Mouse (Mus musculus): ENCODE data around the gene Cdk2ap2.

DNA sequence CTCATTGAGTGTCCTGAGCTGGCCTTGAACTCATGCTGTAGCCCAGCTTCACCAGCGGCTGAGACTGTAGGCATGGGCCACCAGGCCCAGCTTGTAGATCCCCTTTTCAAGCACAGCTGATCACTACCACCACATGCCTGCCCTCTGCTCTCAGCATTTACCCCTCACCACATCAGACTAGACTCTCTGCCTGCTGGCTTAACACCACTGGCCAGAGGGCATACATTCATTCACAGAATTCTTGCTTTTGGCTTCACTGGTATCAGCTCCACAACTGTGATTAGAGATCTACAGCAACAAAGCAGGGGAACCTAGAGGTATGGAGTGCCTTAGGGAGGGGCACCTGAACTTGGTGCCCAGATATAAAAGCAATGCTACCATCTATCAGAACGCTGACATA is 23.5 kb downstream of the Cdk2ap2 start:
- TF ChIP-seq CTCF (IDR thresholded peaks at IDR 0.05; ENCODE audit: low read depth) = no peak
- TF ChIP-seq EP300 (IDR thresholded peaks at IDR 0.05; ENCODE audit: low read depth) = no peak

Data from liver, embryonic 14.5 days (tissue).